Mouse (Mus musculus) kidney, adult 8-10 months (tissue): ENCODE data around the gene Wdr26.

Experiments
- DNase-seq, 2 experiments: peaks; one replicate each; pipeline ENCODE4 v3.0.0; 2022

The Wdr26 gene

GRCm38 (mm10) chr1:181234326-181235035, 22.7 kb upstream of the Wdr26 start:
- peak in 1 of 2 experiments; percentile 32 for DNase-seq

- no peak for DNase-seq
Observed at GRCm38 (mm10) chr1:181233734-181234133, 21.9 kb upstream of the Wdr26 start.

GRCm38 (mm10) chr1:181232307-181233027, 20.7 kb upstream of the Wdr26 start:
- peak; percentile 80 to 88 for DNase-seq

- DNase-seq: no peak
Observed at GRCm38 (mm10) chr1:181231821-181232220, 20.0 kb upstream of the Wdr26 start.

- DNase-seq: no peak
Observed at GRCm38 (mm10) chr1:181231262-181231661, 19.5 kb upstream of the Wdr26 start.

- DNase-seq: no peak
Observed at GRCm38 (mm10) chr1:181230731-181231148, 18.9 kb upstream of the Wdr26 start.

- no peak for DNase-seq
Observed at GRCm38 (mm10) chr1:181229046-181229445, 17.2 kb upstream of the Wdr26 start.

- DNase-seq: no peak
Observed at GRCm38 (mm10) chr1:181228591-181228990, 16.8 kb upstream of the Wdr26 start.

- no peak for DNase-seq
Observed at GRCm38 (mm10) chr1:181227804-181228203, 16.0 kb upstream of the Wdr26 start.

- DNase-seq: no peak
Observed at GRCm38 (mm10) chr1:181226850-181227249, 15.0 kb upstream of the Wdr26 start.

- DNase-seq: no peak
Observed at GRCm38 (mm10) chr1:181225281-181225680, 13.5 kb upstream of the Wdr26 start.

- no peak for DNase-seq
Observed at GRCm38 (mm10) chr1:181222041-181222440, 10.2 kb upstream of the Wdr26 start.

GRCm38 (mm10) chr1:181216315-181216714, 4.5 kb upstream of the Wdr26 start:
- DNase-seq: no peak

- no peak for DNase-seq
Observed at GRCm38 (mm10) chr1:181214296-181215035, 2.7 kb upstream of the Wdr26 start.

GRCm38 (mm10) chr1:181211403-181211919, 340 bp downstream of the Wdr26 start:
- no peak for DNase-seq

GRCm38 (mm10) chr1:181210601-181211402, 999 bp downstream of the Wdr26 start:
- DNase-seq: peak in 1 of 2 experiments; percentile 26

- no peak for DNase-seq
Observed at GRCm38 (mm10) chr1:181210147-181210546, 1.7 kb downstream of the Wdr26 start.

- no peak for DNase-seq
Observed at GRCm38 (mm10) chr1:181199446-181199845, 12.4 kb downstream of the Wdr26 start.

GRCm38 (mm10) chr1:181188925-181189324, 22.9 kb downstream of the Wdr26 start:
- DNase-seq: no peak

GRCm38 (mm10) chr1:181170210-181170609, 41.6 kb downstream of the Wdr26 start:
- DNase-seq: no peak

- no peak for DNase-seq
Observed at GRCm38 (mm10) chr1:181168377-181168776, 43.4 kb downstream of the Wdr26 start.

GRCm38 (mm10) chr1:181167816-181168215, 44.0 kb downstream of the Wdr26 start:
- DNase-seq: no peak
